Mouse (Mus musculus) kidney, embryonic 16.5 days (tissue): ENCODE results near the gene Adamts15. TPM values are rescaled to one million over a fixed set of nuclear protein-coding genes. Genes with fewer than 3 reads are reported as not detected.

ENCODE experiments used
- ATAC-seq: fragments of 200-750 bp; cut with Nextera tagmentation; 2 replicates; pipeline ENCODE4 v1.8.0; 2017; ENCODE audit warnings: moderate TSS enrichment; ENCODE audit not compliant: low FRiP score, low TSS enrichment
- H3K27ac ChIP-seq: fragments of 300-500 bp; sonication (generic); 2 replicates; pipeline ENCODE4 v1.5.1; 2014; ENCODE audit warnings: low read length
- H3K27me3 ChIP-seq: fragments of 300-500 bp; sonication (generic); 2 replicates; pipeline ENCODE4 v1.6.1; 2014; ENCODE audit warnings: low read length, control low read depth, mixed read lengths; ENCODE audit not compliant: insufficient read depth
- H3K36me3 ChIP-seq: fragments of 300-500 bp; sonication (generic); 2 replicates; pipeline ENCODE4 v1.6.1; 2014; ENCODE audit warnings: low read length, control low read depth, mixed read lengths; ENCODE audit not compliant: insufficient read depth
- H3K4me1 ChIP-seq: fragments of 300-500 bp; sonication (generic); 2 replicates; pipeline ENCODE4 v1.6.1; 2014; ENCODE audit warnings: low read length, control low read depth, mixed read lengths; ENCODE audit not compliant: insufficient read depth
- H3K4me2 ChIP-seq: fragments of 300-500 bp; sonication (generic); replicated peaks from 2 replicates; pipeline ENCODE4 v1.6.1; 2014; ENCODE audit warnings: low read depth, low read length
- H3K4me3 ChIP-seq: fragments of 300-500 bp; sonication (generic); 2 replicates; pipeline ENCODE4 v1.5.1; 2014; ENCODE audit warnings: mild to moderate bottlenecking, low read length
- H3K9ac ChIP-seq: fragments of 300-500 bp; sonication (generic); replicated peaks from 2 replicates; pipeline ENCODE4 v1.6.1; 2014; ENCODE audit warnings: low read length
- H3K9me3 ChIP-seq: fragments of 300-500 bp; sonication (generic); 2 replicates; pipeline ENCODE4 v1.6.1; 2016; ENCODE audit warnings: low read length, control low read depth
- WGBS: fragments of 180-500 bp; shearing (Covaris S2); extraction: QIAGEN DNeasy Blood & Tissue Kit; methylation state at CpG from one replicate; pipeline ENCODE4 v1.1.7; 2014; 5-methylcytosine and 5-hydroxymethylcytosine counted together
- polyA plus RNA-seq: library from polyadenylated mRNA; unstranded; fragments of >200 nt; fragmentation: Nextera tagmentation; extraction: Ambion mirVana; gene quantifications from 2 replicates; pipeline ENCODE4 v1.2.1, GENCODE M21; 2015

Gene Adamts15
- polyA plus RNA-seq, 1 experiment from 2014 or later, result 9.8 TPM

GRCm38 (mm10) chr9:30934827-30935226, 12.6 kb upstream of the Adamts15 start:
- no peaks in the 10 kb centered on the region for H3K9me3 ChIP-seq
- WGBS, result 52% methylated on average over 6 of the region's 6 CpGs

GRCm38 (mm10) chr9:30932346-30932745, 10.1 kb upstream of the Adamts15 start:
- Histone ChIP-seq H3K27me3 (0 out of 2 replicates have a peak, but pooled peaks cover 3% of the 10 kb centered on the region), H3K4me2 (no peak overlapping the region), H3K36me3 (no peaks in the 10 kb centered on the region), H3K4me1 (no peaks in the 10 kb centered on the region), H3K9me3 (no peaks in the 10 kb centered on the region), H3K27ac (no peak overlapping the region), H3K4me3 (no peak overlapping the region), H3K9ac (no peak overlapping the region)
- WGBS, result 79% methylated on average over 4 of the region's 4 CpGs
- ATAC-seq, result no peak

More at GRCm38 (mm10) chr9:30934827-30935226, 12.6 kb upstream of the Adamts15 start:
- Histone ChIP-seq H3K27ac (no peak overlapping the region), H3K36me3 (no peaks in the 10 kb centered on the region), H3K27me3 (peaks cover 7% of the 10 kb centered on the region; the same call in 1 of the 2 replicates), H3K4me2 (no peak overlapping the region), H3K4me3 (no peak overlapping the region), H3K9ac (no peak overlapping the region), H3K4me1 (no peaks in the 10 kb centered on the region)
- no peak for ATAC-seq

GRCm38 (mm10) chr9:30928759-30929158, 6.5 kb upstream of the Adamts15 start:
- Histone ChIP-seq H3K4me1 (no peaks in the 10 kb centered on the region), H3K9ac (no peak overlapping the region), H3K9me3 (no peaks in the 10 kb centered on the region), H3K27me3 (peaks cover 3% of the 10 kb centered on the region; the same call in 1 of the 2 replicates), H3K36me3 (no peaks in the 10 kb centered on the region), H3K27ac (no peak overlapping the region), H3K4me2 (no peak overlapping the region), H3K4me3 (no peak overlapping the region)
- 74% methylated on average over 2 of the region's 2 CpGs for WGBS
- ATAC-seq, result no peak

GRCm38 (mm10) chr9:30921261-30922103, 770 bp downstream of the Adamts15 start:
- H3K27me3 ChIP-seq, result peaks cover 29% of the 10 kb centered on the region
- no peaks in the 10 kb centered on the region for H3K9me3 ChIP-seq
- WGBS, result 3% methylated on average over 56 of the region's 56 CpGs
- peak overlapping the region; percentile 66 for H3K4me3 ChIP-seq
- peak overlapping the region; percentile 67 for H3K9ac ChIP-seq
- peaks cover 13% of the 10 kb centered on the region; the same call in 1 of the 2 replicates for H3K4me1 ChIP-seq
- no peaks in the 10 kb centered on the region for H3K36me3 ChIP-seq
- H3K27ac ChIP-seq, result 0 out of 2 replicates have a peak overlapping the region, but pooled peaks have one; percentile 18
- peak overlapping the region; percentile 97 for H3K4me2 ChIP-seq
- peak; percentile 25 for ATAC-seq

GRCm38 (mm10) chr9:30920736-30921135, 1.5 kb downstream of the Adamts15 start:
- ATAC-seq, result no peak
- no peaks in the 10 kb centered on the region for H3K9me3 ChIP-seq
- no peak overlapping the region for H3K9ac ChIP-seq
- 38% methylated on average over 6 of the region's 6 CpGs for WGBS
- H3K36me3 ChIP-seq, result no peaks in the 10 kb centered on the region
- H3K27ac ChIP-seq, result no peak overlapping the region
- H3K4me1 ChIP-seq, result peaks cover 13% of the 10 kb centered on the region; the same call in 1 of the 2 replicates
- H3K4me2 ChIP-seq, result peak overlapping the region; percentile 97
- H3K27me3 ChIP-seq, result peaks cover 29% of the 10 kb centered on the region
- peak overlapping the region; percentile 66 for H3K4me3 ChIP-seq

GRCm38 (mm10) chr9:30919686-30920085, 2.6 kb downstream of the Adamts15 start:
- H3K9me3 ChIP-seq, result no peaks in the 10 kb centered on the region
- WGBS, result 75% methylated on average over 9 of the region's 9 CpGs
- peaks cover 29% of the 10 kb centered on the region for H3K27me3 ChIP-seq
- H3K4me2 ChIP-seq, result peak overlapping the region; percentile 97
- no peaks in the 10 kb centered on the region for H3K36me3 ChIP-seq
- H3K4me1 ChIP-seq, result peaks cover 13% of the 10 kb centered on the region; the same call in 1 of the 2 replicates
- ATAC-seq, result no peak
- peak overlapping the region; percentile 15; the same call in 1 of the 2 replicates for H3K27ac ChIP-seq
- no peak overlapping the region; the same call in 1 of the 2 replicates for H3K4me3 ChIP-seq
- H3K9ac ChIP-seq, result 0 out of 2 replicates have a peak overlapping the region, but pooled peaks have one; percentile 19

- H3K4me3 ChIP-seq, result no peak overlapping the region
- H3K4me1 ChIP-seq, result peaks cover 13% of the 10 kb centered on the region; the same call in 1 of the 2 replicates
- H3K9me3 ChIP-seq, result no peaks in the 10 kb centered on the region
- H3K9ac ChIP-seq, result peak overlapping the region; percentile 9; the same call in 1 of the 2 replicates
- peaks cover 26% of the 10 kb centered on the region; the same call in 1 of the 2 replicates for H3K27me3 ChIP-seq
- ATAC-seq, result no peak
- H3K36me3 ChIP-seq, result no peaks in the 10 kb centered on the region
- 45% methylated on average over 12 of the region's 12 CpGs for WGBS
- no peak overlapping the region for H3K27ac ChIP-seq
- peak overlapping the region; percentile 97; the same call in 1 of the 2 replicates for H3K4me2 ChIP-seq
Measured at GRCm38 (mm10) chr9:30918466-30919356, 3.5 kb downstream of the Adamts15 start.

- WGBS, result 81% methylated on average over 6 of the region's 6 CpGs
- peak overlapping the region; percentile 23; the same call in 1 of the 2 replicates for H3K27ac ChIP-seq
Measured at GRCm38 (mm10) chr9:30916266-30916968, 5.8 kb downstream of the Adamts15 start.

GRCm38 (mm10) chr9:30914241-30914640, 8.0 kb downstream of the Adamts15 start:
- Histone ChIP-seq H3K4me3 (no peak overlapping the region), H3K27me3 (no peaks in the 10 kb centered on the region), H3K36me3 (no peaks in the 10 kb centered on the region), H3K4me2 (no peak overlapping the region), H3K27ac (peak overlapping the region; percentile 17; the same call in 1 of the 2 replicates), H3K9ac (no peak overlapping the region), H3K9me3 (no peaks in the 10 kb centered on the region), H3K4me1 (no peaks in the 10 kb centered on the region)
- ATAC-seq, result no peak
- WGBS, result 69% methylated on average over 2 of the region's 2 CpGs

More at GRCm38 (mm10) chr9:30916266-30916968, 5.8 kb downstream of the Adamts15 start:
- Histone ChIP-seq H3K4me1 (peaks cover 10% of the 10 kb centered on the region; the same call in 1 of the 2 replicates), H3K9me3 (no peaks in the 10 kb centered on the region), H3K4me2 (no peak overlapping the region), H3K27me3 (peaks cover 13% of the 10 kb centered on the region; the same call in 1 of the 2 replicates), H3K36me3 (no peaks in the 10 kb centered on the region), H3K9ac (no peak overlapping the region), H3K4me3 (no peak overlapping the region)
- ATAC-seq, result no peak
